Mouse (Mus musculus) kidney, postnatal 4 days (tissue): ENCODE measurements around the gene Ankra2.

Experiments
- DNase-seq, 2 experiments: peaks; one replicate each; pipeline ENCODE4 v3.0.0; 2021; ENCODE audit warnings: mixed read lengths in 2 of 2

The Ankra2 gene

GRCm38 (mm10) chr13:98296072-98296471 is 33.2 kb downstream of the Ankra2 start:
- DNase-seq = no peak

- no peak for DNase-seq
Measured at GRCm38 (mm10) chr13:98297883-98298482, 35.1 kb downstream of the Ankra2 start.

GRCm38 (mm10) chr13:98298833-98299758 is 36.2 kb downstream of the Ankra2 start:
- DNase-seq = peak; percentile 88 to 90

- DNase-seq = no peak
Measured at GRCm38 (mm10) chr13:98305257-98305656, 42.4 kb downstream of the Ankra2 start.

- no peak for DNase-seq
Measured at GRCm38 (mm10) chr13:98306393-98306792, 43.5 kb downstream of the Ankra2 start.

GRCm38 (mm10) chr13:98306852-98307475 is 44.1 kb downstream of the Ankra2 start:
- DNase-seq = no peak

GRCm38 (mm10) chr13:98308004-98308403 is 45.1 kb downstream of the Ankra2 start:
- no peak for DNase-seq

GRCm38 (mm10) chr13:98308724-98309123 is 45.9 kb downstream of the Ankra2 start:
- DNase-seq = no peak

GRCm38 (mm10) chr13:98311597-98311996 is 48.7 kb downstream of the Ankra2 start:
- DNase-seq = no peak

GRCm38 (mm10) chr13:98313631-98314030 is 50.8 kb downstream of the Ankra2 start:
- no peak for DNase-seq

GRCm38 (mm10) chr13:98315124-98315523 is 52.2 kb downstream of the Ankra2 start:
- DNase-seq = no peak

- no peak for DNase-seq
Measured at GRCm38 (mm10) chr13:98316140-98316479, 53.2 kb downstream of the Ankra2 start.

GRCm38 (mm10) chr13:98316480-98317245 is 53.8 kb downstream of the Ankra2 start, which contains the start of gene Btf3:
TSS of gene Btf3 (minus strand) at chr13:98317006.
- DNase-seq = peak; percentile 96 to 98

- no peak for DNase-seq
Measured at GRCm38 (mm10) chr13:98317246-98317677, 54.4 kb downstream of the Ankra2 start.

GRCm38 (mm10) chr13:98317911-98318310 is 55.0 kb downstream of the Ankra2 start:
- no peak for DNase-seq
